Mouse (Mus musculus): Measurements from ENCODE around the gene Ncl.

GRCm38 (mm10) chr1:86306686-86307085, 52.5 kb downstream of the Ncl start:
- TF ChIP-seq BHLHE40 (IDR thresholded peaks at IDR 0.05; ENCODE audit: borderline replicate concordance, low read depth, low read length) (no peak), NELFE (IDR thresholded peaks at IDR 0.05; ENCODE audit: low read depth, low read length) (no peak), POLR2A (IDR thresholded peaks at IDR 0.05; ENCODE audit: control insufficient read depth in 1 of 2, insufficient read depth in 1 of 2, low read depth in 1 of 2, low read length in 2 of 2, poor library complexity in 1 of 2) (no peak), ZKSCAN1 (IDR thresholded peaks at IDR 0.05; ENCODE audit: low read depth, low read length) (no peak), TBP (IDR thresholded peaks at IDR 0.05; ENCODE audit: low read depth, low read length) (no peak), CTCF (IDR thresholded peaks at IDR 0.05 in 2 of 3, conservative IDR thresholded peaks at IDR 0.05 in 1 of 3; ENCODE audit: control insufficient read depth in 1 of 3, insufficient read depth in 1 of 3, low read depth in 2 of 3, low read length in 3 of 3, poor library complexity in 1 of 3, severe bottlenecking in 1 of 3) (no peak), RCOR1 (IDR thresholded peaks at IDR 0.05; ENCODE audit: low read depth, low read length) (no peak), KAT2A (conservative IDR thresholded peaks at IDR 0.05; ENCODE audit: low read depth, low read length) (no peak)
